Mouse (Mus musculus) E14TG2a.4 (cell line): ENCODE results near the gene Dlk2.

Experiments
- CTCF ChIP-seq: conservative IDR thresholded peaks from 2 replicates; pipeline ENCODE4 v1.5.1; 2014; ENCODE audit warnings: low read length
- NANOG ChIP-seq: IDR thresholded peaks from 2 replicates; pipeline ENCODE4 v1.6.1; 2014; ENCODE audit warnings: borderline replicate concordance, low read length, mixed read lengths

- TF ChIP-seq CTCF (peak; percentile 76), NANOG (no peak)
Observed at GRCm38 (mm10) chr17:46252571-46253451, 44.4 kb upstream of the Dlk2 start.
